Mouse (Mus musculus) gastrocnemius, adult 8-10 months (tissue): ENCODE measurements around the gene Crk. TPM values are rescaled to one million over a fixed set of nuclear protein-coding genes. Genes with fewer than 3 reads are reported as not detected.
A peak's percentile ranks its signal among the peaks of the same experiment; 100 is the strongest.

Experiments used
- DNase-seq, 2 experiments: peaks; one replicate each; pipeline ENCODE4 v3.0.0; 2022; ENCODE audit warnings: low spot score in 2 of 2
- total RNA-seq, 4 experiments: library from RNA; stranded (reverse); gene quantifications; 2 replicates each; pipeline ENCODE4 v1.2.4; 2022

Crk gene
- total RNA-seq, 4 experiments from 2014 or later: 48.7 to 68.4 (median 50.0) TPM

DNA sequence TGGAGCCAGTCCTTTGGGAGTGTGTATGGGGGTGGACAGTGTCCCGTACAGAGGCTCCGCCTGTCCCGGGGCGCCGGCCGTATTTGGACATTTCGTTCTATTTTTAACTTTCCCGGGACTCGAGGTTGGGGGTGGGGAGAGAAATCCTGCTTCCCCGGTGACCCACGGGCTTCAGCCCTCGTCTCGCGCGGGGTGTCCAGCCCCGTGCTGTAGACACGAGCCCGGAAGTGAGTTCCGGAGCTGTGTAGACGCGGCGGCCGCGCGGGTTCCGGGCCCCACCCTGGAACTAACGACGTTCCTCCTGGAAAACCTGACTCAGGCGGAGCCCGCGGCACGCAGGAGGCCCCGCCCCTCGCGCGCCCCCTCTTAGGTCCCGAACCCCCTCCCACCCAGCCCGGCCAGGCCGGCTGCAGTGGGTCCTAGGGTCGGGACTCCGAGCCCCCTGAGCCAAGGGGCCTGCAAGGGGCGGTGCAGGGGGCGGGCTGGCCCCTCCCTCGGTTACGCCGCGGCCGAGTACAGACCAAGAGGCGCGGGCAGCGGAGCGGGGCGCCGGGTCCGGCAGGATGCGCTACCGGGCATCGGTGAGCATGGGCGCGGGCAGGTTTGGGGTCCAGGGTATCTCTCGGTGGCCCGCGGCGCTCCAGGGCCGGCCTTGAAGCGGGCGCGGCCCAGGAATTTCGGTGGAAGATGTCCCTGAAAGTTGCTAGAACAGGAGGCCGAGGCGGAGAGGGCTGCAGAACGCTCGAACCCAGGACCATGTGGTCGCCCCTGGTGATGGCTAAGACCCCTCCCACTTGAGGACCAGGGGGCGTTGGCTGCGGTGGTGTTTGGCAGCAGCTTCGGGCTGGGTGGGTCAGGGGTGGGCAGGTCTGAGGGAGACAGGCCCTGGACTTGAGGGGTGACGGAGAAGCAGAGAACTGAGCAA is 23.2 kb upstream of the Crk start:
- peak; percentile 73 to 81 for DNase-seq

DNA sequence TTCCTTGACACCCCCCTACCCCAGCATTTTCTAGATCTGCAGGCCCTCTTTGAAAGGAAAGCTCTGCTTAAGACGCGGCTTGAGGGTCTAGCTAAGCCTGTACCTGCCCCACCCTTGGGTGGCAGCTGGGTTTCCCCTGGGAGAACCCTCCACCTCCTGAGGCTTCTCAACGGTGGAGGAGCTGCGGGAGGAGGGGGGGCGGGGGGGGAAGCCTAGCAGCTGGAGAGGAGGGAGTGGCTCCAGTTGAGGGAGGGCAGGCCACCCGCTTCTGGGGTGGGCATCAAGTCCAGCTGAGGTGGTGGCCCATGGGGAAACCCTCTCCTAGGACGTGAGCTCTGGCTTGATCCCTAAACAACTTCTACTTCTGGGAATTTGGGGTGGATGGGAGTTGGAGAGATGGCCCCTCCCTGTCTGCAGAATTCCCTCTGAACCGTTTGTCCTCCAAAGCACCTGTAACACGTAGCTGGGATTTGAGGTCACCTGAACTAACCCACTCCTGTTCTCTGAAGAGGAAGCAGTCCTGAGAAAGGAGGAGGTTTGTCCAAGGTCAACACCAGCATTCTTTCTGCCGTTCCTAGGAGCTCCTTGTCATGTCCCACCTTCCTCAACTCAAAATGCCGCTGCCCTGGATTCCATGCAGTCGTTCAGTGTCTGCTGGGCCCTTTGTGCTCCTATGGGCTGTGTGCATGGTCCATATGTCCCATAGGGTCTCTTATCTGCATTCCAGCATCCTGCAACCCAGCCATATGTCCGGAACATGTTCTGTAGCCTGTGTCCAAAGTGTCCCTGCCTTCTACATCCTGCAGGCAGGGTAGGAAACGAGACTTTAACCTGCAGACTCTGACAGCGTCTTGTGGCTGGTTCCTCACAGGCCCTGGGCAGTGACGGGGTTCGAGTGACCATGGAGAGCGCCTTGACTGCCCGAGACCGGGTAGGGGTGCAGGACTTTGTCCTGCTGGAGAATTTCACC is 22.2 kb upstream of the Crk start:
- no peak for DNase-seq

DNA sequence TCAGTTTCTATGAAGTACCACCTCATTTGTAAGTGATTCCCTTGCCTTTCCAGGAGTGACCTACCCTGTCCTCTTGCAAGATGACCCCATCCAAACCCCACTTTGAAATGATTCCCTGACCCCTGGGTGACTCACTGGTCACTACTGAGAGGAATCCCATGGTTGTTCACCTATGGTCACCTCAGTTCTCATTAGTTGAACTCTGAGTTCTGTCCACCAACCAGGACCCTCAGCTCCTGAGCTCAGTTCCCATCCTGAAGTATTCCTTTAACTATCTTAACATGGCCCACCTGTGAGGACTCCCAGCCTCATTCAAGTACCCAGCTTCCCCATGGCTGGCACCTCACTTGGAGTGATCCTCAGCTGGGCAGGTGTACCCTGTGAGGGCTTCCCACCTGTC is 21.2 kb upstream of the Crk start:
- no peak for DNase-seq

DNA sequence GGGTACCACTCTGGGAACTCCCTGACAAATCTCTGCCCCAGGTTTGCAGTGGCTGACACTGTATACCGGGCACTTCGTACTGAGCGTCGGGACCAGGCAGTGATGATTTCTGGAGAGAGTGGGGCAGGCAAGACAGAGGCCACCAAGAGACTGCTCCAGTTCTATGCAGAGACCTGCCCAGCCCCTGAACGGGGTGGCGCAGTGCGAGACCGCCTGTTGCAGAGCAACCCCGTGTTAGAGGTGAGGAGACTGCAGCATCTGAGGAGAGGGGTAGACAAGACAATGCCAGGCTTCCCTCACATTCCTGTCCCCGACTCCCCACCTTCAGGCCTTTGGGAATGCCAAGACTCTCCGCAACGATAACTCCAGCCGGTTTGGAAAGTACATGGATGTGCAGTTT is 20.7 kb upstream of the Crk start:
- DNase-seq: no peak

DNA sequence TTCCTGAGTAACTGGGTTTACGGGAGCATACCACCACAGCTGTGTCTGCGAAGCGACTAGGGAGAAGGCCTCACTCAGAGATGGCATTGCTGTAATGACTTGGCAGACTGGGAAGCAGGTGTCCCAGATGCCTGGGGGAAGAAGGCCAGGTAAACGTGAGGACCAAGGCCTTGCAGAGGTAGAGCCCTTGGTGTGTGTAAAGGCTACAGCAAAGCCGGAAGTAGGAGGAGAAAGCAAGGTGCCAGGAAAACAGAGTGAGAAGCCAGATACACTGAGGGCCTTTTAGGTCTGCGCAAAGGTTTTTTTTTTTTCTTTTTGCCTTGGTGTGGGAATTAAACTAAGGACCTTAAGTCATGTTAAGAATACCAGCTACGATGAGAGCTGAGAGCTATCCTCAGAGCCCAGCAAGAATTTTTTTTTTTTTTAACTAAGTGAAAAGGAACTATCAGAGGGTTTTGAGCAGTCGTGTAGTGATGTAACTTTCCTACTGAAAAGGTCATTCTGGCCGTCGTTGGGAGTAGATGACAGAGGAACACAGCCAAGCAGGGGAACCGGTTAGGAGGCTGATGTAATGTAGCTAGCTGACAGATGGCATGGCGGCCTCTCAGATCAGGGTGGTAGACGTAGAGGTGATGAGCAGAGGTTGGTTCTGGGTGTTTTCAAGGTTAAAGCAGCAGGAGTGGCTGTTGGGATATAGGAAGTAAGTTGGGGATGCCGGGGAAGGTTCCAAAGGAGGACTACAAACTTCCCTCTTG is 19.9 kb upstream of the Crk start:
- no peak for DNase-seq

DNA sequence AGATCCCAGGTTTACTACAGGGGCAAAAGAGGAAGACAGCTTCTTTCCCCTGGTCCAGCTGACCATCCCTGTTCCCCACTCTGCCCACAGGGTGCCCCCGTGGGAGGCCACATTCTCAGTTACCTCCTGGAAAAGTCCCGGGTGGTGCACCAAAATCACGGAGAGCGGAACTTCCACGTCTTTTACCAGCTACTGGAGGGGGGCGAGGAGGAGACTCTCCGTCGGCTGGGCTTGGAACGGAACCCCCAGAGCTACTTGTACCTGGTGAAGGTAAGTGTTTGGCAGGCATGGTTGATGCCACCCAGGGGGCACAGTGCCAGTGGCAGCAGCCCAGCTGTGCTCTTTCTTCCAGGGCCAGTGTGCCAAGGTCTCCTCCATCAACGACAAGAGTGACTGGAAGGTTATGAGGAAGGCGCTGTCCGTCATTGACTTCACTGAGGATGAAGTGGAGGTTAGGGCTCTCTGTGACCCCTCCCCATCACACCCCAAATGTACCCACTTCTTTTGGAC is 18.9 kb upstream of the Crk start:
- DNase-seq: no peak

DNA sequence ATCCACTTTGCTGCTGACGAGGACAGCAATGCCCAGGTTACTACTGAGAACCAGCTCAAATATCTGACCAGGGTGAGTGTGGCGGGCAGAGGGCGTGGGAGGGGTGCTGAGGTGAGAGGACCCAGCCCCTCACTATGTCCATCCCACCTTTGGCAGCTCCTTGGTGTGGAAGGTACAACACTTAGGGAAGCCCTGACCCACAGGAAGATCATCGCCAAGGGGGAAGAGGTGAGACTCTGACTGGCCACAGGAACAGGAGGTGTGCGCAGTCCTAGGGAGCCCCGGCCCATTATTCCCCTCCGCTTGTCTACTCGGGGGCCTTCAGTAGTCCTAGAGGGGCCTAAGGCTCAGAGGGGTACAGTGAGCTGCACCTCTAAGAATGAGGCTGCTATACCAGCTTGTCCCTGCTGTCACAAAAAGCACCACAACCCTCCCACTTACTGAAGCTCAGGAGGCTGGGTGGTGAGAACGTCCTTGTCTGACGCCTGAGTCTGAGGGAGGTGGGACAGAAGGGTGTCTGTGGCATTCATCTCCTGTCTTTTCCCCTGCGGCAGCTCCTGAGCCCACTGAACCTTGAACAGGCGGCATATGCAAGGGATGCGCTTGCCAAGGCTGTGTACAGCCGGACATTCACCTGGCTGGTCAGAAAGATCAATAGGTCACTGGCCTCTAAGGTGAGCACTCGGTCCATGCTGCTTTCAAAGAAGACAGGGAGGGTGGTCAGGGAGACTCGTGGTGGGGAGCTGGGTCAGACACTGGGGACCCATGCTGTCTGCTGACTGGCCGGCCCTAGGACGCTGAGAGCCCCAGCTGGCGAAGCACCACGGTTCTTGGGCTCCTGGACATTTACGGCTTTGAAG is 17.9 kb upstream of the Crk start:
- DNase-seq: no peak

DNA sequence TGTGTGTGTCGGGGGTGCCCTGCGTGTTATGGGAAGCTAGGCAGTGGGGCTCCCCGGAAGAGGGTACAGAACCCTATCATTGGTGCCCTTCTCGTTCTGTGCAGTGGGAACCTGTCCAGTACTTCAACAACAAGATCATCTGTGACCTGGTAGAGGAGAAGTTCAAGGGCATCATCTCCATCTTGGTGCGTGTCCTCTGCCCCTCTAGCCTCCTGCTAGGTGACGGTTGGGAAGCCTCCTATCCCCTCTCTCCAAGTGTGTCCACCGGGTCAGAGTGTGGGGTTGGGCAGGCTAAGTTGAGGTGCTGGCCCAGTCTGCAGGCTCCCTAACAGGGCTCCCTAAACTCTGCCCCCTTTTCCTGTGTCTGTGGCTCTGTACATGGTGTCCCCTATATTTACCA is 16.9 kb upstream of the Crk start:
- no peak for DNase-seq

DNA sequence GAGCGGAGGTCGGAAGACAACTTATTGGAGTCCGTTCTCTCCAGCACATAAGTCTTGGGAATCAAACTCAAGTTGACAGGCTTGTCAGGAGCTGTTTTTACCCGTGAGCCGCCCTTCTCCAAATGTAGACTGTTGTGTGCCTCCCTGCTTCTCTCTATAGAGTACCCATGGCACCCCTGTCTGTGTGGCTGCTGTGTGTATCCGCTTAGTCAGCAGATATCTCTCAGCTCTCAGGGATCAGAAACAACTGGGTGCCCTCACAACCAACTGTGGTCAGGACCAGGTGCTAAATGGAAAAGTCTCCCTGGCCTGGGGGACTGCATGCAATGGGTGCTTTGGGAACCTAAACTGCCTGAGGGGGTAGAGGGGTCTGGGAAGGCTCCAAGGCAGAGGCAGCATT is 12.8 kb upstream of the Crk start:
- no peak for DNase-seq

DNA sequence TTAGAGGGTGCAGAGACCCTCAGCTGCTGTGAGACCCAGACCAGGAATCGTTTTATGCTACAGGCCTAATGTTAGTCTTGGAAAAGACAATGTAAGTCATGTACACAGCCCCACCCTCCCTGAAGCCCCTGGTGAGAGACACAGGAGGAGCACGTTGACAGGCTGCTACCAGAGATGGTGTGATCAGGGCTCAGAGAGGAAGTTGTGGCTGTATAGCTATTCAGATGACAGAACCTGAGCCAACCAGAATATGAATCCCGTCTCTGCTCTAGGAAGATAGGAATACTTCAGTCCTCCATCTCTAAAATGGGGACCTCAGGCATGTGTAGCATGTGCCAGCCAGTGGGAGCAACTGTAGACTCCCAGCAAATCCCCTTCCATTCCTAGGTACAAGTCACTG is 10.4 kb upstream of the Crk start:
- no peak for DNase-seq

DNA sequence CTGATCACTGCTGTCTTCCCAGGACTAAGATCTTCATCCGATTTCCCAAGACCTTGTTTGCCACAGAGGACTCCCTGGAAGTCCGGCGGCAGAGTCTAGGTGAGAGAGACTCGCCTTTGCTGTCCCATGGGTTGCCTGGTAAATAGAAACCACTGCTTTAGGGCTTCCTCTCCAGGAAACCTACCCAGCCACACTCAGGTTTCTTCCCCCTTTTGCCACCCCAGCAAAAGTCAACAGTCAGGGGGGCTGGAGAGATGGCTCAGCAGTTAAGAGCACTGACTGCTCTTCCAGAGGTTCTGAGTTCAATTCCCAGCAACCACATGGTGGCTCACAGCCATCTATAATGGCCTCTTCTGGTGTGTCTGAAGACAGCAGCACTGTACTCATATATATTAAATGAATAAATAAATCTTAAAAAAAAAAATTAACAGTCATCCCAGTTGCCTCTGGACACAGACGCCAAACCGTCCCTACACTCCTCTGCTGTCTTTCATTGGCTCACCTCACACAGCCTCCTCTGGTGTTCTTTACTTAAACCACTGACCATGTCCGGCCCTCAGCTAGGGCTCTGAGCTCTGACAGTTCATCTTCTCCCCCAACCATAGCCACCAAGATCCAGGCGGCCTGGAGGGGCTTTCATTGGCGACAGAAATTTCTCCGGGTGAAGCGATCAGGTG is 9.7 kb upstream of the Crk start:
- no peak for DNase-seq

DNA sequence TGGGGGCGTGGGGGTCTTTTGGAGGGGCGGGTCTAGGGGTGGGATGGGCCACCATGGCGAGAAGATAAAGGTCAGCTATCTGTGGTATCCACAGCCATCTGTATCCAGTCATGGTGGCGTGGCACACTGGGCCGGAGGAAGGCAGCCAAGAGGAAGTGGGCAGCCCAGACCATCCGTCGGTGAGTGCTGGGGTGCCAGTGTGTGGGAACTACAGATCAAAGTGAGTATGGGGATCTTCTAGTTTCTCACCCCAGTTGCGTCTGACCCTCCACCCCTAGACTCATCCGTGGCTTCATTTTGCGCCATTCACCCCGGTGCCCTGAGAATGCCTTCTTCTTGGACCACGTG is 9.2 kb upstream of the Crk start:
- DNase-seq: no peak

DNA sequence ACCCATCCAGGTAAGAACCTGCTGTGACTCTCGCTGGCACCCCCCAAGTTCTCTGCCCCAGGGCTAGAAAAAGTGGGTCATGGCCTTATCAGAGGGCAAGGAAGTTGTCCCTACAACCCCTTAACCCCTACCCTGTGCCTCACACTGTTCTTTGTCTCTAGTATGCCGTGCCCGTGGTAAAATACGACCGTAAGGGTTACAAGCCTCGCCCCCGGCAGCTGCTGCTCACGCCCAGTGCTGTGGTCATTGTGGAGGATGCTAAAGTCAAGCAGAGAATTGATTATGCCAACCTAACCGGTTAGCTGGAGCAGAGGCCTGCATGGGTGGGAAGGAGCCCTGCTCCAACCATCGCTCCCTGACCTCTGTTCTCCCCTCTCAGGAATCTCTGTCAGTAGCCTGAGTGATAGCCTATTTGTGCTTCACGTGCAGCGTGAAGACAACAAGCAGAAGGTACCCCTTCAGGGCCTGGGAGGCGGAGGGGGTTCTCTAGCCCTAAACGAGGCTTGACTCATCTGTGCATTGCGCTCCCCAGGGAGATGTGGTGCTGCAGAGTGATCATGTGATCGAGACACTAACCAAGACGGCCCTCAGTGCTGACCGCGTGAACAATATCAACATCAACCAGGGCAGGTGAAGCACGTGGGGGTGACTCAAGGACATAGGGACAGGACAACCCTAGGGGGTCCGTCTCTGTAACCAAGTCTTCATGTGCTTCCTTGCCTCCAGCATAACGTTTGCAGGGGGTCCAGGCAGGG is 7.5 kb upstream of the Crk start:
- DNase-seq: no peak

DNA sequence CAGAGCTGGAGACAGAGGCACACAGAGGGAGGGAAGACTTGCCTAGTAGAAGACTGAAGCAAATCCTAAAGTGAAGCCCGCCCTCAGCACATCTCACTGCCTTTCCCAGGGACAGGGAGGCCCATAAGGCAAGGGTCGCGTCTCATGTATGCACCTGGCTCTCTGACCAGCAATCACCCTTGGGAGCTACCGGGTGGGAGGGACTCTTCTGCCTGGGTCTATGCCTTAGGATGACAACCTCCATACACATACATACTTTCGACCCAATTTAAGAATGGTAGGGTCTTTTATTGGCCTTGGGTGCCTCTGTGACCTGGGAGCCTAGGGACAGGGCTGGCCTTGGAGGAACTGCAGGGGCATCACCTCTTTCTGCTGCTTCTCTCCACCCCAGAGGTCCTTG is 5.6 kb upstream of the Crk start:
- DNase-seq: no peak

DNA sequence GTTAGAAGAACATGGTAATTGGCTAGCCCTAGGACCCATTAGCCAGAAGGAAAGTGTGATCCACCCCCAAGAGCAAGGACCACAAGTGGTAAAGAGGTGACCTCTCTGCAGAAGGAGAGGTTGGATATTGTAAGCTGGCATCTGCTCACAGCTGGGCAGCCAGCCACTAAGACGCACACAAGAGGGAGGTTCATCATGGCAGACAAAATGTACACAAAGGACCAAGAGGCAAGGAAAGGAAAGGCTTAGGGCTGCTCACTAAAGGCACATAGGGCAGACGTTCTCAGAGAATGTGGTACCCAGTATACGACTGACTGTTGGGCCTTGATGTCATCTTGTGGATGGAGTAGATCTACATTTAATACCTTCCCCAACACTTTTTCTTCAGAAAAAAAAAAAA is 4.2 kb upstream of the Crk start:
- no peak for DNase-seq

DNA sequence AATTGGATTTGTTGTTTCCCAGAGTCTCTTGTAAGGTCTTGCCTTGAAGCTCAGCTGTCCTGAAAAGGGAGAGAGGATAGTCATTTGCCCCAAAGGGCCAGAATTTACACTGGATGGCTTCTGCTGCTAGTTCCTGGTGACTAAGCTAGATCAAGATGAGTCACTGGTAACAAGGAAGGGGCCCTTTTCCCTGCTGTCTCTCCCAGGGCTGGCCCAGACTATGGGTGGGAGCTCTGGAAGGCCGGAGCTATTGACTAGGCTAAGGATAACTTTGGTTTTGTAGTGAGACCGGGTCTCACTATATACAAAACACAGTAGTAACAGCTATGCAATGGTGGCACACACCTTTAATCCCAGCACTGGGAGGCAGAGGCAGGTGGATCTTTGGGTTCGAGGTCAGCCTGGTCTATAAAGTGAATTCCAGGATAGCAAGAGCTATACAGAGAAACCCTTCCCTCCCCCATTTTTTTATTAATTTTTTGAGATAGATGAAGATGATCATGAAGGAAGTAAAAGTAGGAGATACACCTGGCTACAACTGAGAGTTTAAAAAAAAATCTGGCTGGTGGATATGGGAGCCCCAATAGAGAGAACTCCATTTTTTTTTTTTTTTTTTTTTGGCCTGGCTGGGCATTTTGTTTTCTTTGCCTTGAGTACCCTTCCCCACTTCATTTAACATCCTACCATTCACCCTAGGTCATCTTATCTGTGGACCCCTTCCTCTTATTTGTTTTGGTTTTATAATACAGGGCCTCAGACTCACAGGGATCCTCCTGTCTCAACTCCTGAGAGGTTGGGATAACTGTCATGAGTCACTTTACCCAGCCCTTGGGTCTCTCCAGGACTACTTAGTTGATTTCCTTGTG is 945 bp upstream of the Crk start:
- no peak for DNase-seq

DNA sequence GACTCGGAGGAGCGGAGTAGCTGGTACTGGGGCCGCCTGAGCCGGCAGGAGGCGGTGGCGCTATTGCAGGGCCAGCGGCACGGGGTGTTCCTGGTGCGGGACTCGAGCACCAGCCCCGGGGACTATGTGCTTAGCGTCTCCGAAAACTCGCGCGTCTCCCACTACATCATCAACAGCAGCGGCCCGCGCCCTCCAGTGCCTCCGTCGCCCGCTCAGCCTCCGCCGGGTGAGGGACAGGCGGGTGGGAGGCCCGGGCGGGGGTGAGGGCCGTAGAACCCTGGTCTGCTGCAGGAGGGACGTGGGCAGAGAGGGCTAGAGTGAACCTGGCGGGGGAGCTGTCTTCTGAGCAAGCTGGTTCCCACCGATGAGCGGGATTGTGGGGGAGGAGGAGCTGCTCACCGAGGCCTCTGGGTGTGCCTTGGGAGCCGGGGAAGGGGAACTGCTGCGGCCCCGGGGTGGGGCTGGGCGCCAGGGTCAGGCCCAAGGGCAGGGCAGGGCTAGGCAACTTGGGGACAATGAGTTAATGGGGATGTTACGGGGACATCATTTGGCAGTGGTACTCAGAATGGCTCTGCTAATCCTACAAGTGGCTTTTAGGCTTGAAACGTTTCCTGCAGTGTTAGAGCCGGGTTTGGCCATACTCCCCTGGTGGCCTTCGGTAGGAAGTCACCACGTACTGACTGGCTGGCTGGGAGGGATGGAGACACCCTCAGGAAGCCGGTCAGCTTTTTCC is 546 bp downstream of the Crk start:
- DNase-seq: peak; percentile 58

DNA sequence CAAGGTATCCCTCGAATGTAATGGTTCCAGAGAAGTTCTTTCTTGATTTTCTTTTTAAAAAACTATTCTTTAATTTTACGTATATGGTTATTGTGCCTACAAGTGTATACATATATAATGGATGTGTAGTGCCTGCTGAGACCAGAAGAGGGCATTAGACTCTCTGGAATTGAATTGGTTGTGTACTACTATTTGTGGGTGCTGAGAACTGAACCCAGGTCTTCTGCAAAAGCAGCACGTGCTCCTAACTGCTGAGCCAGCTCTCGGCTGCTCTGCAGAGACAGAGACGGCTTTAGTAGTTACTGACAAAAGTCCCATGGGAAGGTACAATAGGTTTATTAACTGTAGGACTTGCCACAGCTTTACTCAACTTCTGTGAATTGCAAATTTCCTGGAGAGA is 5.4 kb downstream of the Crk start:
- no peak for DNase-seq
